Comparison of ENCODE assay signal across 17 mouse cellular contexts in genomic region chr10:119018490-119018889, GRCm38 (mm10).
DNase-seq lines count a peak whose midpoint lies in the region; ATAC-seq lines count a peak whose summit lies in the region.
"Had no signal": no experiment of that assay in that cellular context is flagged by ENCODE, and none has a peak within 500 bp of the region (broad histone marks: within the 10 kb centered on the region; RNA-seq: fewer than 3 reads in every experiment).

No protein-coding gene starts in this region.

- peak; percentile 79 for ATAC-seq in granulocyte monocyte progenitor cell, adult 5-6 weeks (replicated peaks; ENCODE audit: poor library complexity, severe bottlenecking)
- ATAC-seq in megakaryocyte progenitor cell, adult 5-6 weeks (replicated peaks; ENCODE audit: poor library complexity) = peak; percentile 60; the same call in 1 of the 2 replicates
- ATAC-seq: activated CD4-positive, CD25-positive, alpha-beta regulatory T cell, adult 4 months; CD4-positive, CD25-positive, alpha-beta regulatory T cell, adult 4 months; Patski had no signal

- DNase-seq in adrenal gland, adult 8-10 months = no peak
- DNase-seq in gastrocnemius, postnatal 10 days = no peak
- DNase-seq: adrenal gland, adult 2 months; adrenal gland, postnatal 10 days; adrenal gland, postnatal 14 days; adrenal gland, postnatal 25 days; adrenal gland, postnatal 36 days; B cell, adult 2 months; cerebellum, adult 11 months; cerebellum, adult 11-12 months; cerebellum, adult 18-20 months; cerebellum, adult 2 months had no signal
